Mouse (Mus musculus) telencephalon, adult 2 months (tissue): ENCODE data around the gene Wdr78.

Experiments
- DNase-seq: peaks from one replicate; pipeline ENCODE4 v3.0.0-alpha.2; 2011; ENCODE audit warnings: low read depth, low spot score

Wdr78 gene

DNA sequence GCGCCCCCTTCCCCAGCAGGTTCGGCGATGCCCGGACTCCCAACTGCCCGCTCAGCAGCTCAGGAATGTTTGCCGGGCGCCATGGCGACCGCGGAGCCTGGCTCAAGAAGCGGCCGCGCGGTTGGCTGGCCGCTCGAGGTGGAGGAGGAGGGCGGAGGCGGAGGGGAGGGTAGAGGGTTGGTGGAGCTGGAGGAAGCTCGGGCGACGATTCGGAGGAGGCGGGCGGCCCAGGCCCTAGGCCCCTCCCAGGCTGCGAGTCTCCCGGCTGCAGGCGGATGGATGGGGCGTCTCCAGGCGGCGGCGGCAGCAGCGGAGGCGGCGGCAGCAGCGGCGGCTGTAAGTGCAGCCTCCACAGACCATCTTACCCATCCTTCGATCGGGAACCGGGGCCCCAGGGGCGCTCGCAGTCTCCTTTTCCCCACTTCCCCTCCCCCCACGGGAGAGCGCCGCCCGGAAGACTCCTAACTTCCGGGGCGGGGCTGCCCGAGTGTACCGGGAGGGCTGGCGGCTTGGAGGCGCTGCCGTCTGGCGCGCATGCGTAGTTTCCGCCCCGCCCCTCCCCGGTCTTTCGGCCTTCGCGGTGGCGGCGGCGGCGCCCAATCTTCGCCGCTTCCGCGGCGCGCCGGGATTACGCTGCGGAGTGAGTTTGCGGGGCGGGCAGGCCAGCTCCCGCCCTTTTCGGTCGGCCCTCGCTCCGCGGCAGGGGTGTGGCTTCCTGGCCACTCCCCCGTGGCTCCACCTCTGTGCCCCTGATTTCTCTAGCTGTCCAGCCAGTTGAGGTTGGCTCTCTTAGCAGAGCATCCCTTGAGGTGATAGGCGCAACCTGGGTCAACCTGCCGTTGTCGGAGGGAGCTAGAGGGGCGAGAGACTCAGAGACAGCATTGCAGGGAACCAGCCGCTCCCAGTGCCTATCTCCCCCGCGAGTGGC is at the start of gene Wdr78, which contains the start of gene Mier1:
TSS of gene Wdr78 (minus strand) at position 372 of the 928 bp plus-strand sequence.
TSS of gene Mier1 (plus strand) at position 207 of the 928 bp plus-strand sequence.
- peak; percentile 93 for DNase-seq

DNA sequence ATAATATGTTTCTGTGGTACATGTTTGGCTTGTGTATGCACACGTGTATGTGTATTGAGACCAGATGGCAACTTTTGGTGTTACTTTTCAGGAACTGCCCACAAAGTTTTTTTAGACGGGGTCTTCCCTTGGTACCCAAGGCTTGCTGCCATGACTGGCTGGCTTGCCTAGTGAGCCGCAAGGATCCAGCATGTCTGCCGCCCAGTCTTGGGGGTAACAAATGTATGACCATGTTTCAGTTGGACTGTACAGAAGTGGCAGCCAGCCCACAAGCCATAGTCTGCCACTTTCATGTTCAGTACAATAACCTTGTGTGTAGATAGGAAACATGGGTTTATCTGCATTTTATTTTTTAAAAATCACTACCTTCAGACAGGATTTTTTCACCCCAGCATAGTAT is 44.4 kb upstream of the Wdr78 start:
- DNase-seq = no peak

DNA sequence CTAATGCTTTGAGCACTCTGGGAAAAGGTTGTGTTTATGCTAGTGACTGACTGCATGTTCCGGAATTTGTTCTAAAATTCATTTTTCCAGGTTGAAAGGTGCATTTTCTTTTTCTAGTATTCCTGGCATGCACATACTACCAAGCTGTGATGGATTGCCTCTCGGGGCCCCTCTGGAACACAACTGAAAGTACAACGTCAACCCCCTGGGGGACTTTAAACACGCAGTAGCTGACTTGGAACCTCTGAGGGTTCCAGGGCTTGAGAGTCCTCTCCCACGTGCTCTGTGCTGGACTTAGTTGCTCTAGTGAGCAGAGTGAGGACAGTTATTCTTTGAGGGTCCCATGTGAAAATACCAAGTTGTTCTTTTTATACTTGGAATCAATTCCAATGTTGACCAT is 37.6 kb upstream of the Wdr78 start:
- no peak for DNase-seq

DNA sequence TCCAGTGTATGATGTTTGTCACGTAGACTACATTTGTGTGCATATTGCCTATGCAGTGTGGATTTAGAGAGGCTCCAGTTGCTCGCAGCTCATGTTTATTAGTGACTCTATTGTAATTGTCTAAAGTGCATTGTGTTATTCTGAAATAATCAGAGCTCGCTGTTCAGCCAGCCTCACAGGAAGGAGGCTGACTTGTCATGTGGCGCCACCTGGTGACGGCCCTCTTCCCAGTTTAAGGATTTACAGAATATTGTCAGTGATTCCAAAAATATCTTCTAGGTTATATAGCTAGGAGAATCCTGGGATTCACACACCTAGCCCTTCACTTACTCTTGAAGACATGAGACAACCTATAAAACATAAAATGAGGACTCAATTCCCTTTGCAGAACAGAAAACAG is 32.0 kb upstream of the Wdr78 start:
- DNase-seq = peak; percentile 47

DNA sequence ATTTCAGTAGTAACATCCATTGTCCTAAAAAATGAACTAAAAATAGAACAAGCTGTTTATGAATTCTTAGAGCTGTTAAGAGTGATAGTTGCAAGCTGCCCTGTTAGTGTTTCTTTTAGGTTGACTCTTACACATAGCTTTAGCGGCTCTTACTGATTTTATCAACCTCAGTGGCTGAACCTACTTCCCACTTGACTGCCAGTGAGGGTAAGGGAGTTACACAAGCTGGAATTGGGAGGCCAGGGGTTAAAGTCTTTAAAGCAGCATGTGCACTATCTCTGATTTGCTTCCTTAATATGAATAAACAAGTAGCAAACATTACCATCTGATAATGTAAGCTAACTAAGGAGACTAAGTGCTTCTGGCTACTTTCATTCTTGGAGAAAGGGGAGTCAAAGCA is 22.6 kb upstream of the Wdr78 start:
- no peak for DNase-seq

DNA sequence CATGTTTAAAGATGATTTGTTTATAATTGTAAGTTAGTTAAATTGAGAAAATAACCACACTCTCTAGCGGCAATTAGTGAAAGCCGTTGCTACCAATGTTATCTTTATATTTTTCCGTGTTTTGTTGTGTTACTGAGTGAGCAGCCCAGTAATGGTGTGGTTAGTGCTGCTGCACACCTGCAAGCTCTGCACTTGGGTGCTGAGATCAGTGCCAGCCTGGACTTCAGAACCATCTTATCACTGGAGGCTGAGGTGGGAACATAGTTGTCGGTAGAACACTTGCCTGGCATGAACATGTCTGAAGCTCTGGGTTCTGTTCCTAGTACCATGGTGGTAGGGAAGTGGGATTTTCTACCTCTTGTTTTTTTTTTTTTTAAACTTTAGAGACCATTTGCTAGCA is 12.2 kb upstream of the Wdr78 start:
- no peak for DNase-seq

DNA sequence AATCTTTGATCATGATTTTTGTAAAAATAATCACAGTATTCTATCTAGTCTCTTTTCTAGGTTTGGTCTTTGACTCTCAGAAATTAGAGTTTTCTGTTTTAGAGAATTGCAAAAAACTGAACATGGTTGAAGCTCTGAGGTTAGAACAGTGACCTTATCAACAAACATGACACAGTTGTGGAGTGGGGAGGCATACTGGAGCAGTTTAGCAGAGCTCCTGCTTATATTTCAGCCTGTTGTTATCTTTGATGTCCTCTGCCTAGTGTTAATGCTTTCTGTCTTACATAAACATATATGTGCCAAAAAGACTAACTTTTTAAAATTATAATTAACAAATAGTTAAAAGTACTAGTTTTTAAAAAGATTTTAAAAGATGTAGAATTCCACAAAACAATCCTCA is 9.3 kb upstream of the Wdr78 start:
- DNase-seq = no peak

DNA sequence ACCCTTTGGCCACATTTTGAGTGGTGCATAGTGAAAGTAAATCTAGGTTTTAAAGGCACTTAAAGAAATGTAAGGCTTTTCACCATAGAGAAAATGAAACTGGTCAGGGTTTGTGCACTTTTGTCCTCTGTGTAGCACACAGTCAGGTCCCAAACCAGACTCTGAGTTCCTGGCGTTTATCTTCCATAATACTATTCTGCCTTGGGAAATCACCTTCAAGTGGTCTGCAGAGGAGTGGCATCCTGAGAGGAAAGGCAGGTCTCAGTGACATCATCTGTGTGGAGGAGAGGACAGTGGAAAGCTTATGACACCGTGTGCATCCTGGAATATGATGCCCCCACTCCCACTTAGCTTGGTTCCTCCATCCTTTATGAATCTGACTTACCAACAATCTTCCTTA is 8.7 kb upstream of the Wdr78 start:
- DNase-seq = no peak

DNA sequence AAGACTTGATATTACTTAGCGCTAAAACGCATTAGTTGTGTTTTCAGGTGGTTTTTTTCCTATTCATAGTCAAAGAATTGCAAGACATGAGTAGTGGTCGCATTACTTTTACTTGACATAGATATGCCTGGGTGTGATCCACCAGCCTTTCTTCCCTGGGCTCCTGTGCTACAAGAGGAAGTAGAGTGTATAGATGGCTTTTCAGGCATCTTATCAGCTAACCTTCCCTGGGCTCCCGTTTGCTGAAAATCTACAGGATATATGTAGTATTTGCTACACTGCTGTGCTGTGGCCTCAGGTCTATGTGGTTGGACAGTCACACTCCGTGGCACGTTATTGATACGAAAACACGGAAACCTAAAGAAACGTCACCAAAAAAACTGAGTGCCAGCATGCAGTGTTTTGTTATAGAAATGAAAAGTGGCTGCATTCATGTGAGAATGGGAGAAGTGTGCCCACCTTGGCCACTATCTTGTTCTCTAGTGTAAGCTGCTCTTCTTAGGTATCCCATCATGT is 6.6 kb upstream of the Wdr78 start:
- DNase-seq = no peak

DNA sequence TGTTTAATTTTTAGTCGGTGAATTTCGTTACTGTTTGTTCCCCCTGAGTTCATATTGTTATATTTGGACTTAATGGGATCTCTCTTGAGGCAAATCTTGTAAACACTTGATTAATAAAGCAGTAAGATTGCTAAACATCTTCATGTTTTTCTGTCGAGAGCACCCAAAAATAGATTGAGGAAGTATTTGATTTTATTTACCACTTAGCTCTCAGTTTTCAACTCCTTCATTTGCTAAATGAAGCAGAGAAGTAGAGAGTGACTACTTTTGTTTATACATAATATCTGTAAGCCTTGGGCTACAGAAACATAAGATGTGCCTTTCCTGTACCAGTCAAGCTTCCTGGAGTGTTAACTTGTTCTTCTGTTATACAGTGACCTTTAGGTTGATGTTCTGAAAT is 6.0 kb upstream of the Wdr78 start:
- no peak for DNase-seq

DNA sequence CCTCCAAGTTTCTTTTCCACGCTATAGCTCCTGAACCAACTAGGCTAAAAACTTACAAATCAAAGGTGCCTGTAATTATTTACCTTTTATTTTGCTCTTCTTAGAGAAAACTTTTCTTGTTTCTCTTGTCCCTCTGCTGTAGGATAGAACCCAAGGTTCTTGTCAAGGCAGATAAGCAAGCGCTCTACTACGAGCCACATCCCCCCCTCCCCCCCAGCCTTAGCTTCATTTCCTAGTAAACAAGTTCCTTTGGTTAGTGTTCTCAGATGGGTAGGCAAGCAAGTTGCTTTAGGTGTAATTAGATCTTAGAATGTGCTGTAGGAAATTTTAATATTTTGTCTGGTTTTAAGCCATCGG is 5.7 kb upstream of the Wdr78 start:
- DNase-seq = no peak

DNA sequence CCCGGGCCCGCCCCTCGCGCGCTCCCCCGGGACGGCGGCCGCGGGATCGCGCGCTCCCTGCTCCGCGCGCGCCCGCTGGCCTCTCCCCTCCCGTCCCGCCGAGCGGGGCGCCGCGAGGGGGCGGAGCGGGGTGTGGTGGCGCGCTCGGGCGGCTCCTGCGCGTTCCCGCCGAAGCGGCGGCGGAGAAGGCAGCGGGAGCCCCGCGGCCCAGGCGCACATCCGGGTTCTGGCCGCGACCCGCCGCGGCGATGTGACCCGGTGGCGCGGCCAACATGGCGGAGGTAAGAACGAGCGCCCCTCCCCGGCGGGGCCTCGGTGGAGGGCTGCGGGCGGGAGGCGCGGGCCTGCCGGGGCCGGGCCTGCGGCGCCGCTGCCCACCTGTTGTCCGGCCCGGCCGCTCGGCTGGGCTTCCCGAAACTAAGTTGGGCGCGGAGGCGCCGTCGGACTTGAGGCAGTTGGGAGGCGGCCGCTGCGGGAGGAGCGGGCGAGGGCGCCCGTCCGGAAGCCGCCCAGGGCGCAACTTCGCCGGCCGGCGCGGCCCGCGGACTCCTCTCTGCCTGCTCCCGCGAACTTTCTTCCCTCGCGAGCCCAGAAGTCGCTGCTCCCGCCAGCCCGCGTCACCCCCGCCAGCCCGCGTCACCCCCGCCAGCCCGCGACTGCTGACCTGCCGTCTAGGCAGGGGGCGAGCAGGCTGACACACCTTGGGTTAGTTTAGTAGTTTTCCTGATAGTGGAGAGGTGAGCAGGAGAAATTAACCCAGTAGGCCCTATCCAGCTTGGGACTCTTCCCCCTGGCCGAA is 5.1 kb upstream of the Wdr78 start:
- DNase-seq = no peak

DNA sequence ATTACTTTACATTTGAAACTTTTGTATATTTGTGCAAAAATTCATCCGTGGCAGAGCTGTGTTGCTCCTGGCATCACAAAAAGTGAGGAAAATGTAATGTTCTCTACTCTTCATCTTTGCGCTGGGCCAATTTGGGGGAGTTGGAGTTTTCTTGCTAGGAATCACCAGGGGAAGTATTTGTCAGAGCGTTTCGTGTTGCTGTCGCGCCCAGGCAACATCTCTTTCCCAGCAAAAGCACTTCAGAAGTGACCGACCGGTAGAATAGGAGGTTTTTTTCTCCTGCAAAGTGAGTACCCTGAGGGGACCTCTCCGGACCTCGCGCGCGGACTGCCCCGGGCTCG is 4.5 kb upstream of the Wdr78 start:
- no peak for DNase-seq

DNA sequence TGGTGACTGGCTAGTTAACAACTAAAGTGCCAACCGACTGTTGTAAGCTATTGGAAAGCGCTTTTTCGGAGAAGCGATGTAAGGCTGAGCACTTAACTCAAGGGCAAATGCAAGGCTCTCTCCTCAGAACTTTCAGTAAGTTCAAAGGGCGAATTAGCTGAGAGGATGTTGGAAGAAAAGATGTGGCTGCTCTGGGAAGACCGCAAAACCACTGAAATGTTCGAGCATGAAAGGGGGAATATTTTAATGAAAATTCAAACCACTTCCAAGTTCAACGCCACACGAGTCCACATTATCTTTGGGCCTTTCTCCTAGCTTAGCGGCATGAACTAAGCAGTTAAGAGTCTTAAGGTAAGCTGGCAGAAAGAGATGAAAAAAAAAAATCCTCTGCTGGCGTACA is 953 bp downstream of the Wdr78 start:
- DNase-seq = no peak

DNA sequence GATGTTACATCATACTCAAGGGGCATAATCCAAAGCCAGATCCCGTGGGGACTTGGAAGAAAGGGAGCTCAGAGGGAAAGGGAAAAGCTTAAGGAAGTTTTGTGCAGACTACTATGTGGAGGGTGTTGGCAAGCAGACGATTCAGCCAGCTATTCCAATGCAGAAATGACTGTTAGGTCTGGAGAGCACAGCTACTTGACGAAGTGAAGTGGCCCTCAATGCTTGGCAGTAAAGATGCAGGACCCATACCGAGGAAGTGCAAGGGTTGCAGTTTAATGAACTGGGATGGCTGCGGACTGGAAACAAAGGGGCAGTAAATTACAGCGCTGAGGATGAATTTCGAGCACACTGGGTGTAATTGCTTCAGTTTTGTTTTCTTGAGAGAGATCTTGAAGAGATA is 1.7 kb downstream of the Wdr78 start:
- no peak for DNase-seq

DNA sequence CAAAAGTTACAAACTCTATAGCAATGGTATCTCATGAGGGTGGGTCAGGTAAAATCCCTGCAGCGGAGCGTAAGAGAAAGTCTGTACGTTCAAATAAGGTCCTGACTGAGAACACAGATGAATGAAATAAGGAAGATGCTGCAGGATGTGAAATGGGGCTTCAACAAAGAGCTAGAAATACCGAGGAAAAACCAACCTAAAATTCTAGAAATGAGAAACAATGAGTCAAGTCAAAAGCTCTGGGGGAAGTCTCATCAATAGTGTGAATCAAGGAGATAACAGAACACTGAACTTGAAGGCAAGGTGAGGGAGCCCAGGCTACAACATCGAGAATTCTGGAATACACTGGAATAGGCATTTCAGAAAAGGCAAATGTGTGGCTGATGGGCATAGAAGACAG is 15.8 kb downstream of the Wdr78 start:
- DNase-seq = no peak

DNA sequence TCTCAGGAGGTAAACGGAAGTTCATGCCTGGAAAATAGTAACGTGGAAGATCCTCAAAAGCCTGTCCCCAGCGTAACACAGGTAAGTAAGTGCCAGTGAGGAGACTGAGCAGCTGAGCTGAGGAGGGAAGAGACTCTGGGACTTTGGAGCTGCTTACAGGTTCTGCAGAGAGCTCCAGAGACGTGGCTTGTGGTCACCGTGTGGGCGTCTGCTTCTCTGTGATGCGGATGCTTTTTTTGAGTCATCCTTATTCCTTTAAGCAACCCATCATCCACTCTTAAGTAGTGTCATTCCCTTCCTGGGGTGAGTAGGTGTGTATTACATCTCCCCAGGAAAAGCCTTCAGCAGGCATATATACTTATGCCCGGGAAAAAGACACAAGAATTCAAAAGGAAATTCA is 18.4 kb downstream of the Wdr78 start:
- no peak for DNase-seq

DNA sequence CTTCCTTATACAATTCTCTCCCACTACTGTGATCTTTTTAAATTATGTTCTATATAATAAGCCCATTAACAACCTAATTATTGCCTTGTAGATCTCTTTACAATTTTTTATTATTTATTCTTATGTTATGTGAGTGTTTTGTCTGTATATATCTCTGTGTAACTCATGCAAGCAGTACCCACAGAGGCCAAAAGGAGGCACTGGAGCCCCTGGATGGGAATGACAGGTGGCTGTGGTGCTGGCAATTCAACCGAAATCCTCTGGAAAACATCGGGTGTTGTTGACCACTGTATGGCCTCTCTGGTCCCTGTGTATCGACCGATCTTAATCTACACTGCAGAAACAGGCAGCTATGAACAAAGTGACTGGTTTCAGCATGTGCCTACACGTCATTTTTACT is 29.1 kb downstream of the Wdr78 start:
- no peak for DNase-seq

DNA sequence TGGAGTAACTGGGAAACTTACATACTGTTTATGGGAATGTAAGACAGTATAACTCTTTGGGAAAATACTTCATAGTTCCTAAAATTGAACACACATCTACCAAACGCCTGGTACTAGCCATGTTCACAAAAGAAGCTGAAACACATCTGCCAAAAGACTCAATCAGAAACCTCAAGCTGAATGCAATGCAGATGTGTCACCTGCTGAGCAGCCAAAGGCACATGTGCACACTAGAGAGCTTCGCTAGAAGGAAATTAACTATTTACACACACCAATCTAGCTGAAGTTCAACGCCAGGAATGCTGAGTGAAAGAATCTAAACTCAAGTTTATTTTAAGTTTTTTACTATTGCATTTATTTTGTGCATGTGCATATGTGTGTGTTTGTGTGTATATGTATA is 43.7 kb downstream of the Wdr78 start:
- no peak for DNase-seq

DNA sequence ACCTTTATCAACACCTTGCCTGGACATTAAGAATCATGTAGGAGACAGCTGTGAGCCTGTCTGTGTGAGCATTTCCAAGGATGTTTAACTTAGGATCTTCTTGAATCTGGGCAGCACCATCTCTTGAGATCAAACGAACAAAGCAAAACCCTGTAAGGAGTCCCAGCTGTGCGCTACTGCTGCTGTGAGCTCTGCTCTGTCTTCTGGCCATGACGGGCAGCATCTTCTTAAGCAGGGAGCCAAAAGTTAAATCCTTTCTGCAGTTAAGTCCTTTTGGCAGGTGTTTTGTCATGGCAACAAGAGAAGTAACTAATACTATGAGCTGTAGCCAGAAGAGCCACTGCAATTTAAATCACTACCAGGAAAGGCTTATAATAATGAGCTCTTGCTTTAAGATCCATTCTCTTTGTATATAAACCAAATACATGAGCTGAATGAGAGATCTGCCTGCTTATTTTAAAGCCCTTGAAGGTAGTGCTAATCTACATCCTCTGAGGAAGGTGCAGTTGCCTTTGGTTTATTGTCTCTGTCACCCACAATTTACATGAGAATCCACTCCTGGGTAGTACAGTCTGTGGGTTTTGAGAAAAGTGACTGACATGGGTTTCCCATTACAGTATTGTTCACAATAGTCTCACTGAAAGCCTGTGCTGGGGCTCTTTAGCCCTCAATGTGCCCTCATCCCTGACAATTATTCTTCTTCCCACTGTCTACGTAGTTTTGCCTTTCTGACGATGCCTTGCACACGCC is 46.3 kb downstream of the Wdr78 start:
- no peak for DNase-seq

DNA sequence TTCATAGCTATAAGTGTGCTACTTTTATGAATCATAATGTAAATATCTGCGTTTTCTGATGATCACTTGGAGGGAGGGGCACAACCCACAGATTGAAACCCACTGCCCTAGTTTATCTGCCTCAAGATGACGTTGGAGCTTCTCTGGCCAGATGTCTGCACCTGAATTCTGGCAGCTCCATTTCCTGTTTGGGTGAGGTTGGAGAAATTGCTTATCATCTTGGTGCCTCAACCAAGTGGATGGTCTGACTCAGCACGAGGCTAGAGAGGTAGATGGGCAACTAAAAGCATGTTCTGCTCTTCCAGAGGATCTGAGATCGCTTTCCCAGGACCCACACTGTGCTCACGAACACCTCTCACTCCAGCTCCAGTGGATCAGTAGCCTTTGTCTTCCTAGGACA is 49.4 kb downstream of the Wdr78 start:
- no peak for DNase-seq

DNA sequence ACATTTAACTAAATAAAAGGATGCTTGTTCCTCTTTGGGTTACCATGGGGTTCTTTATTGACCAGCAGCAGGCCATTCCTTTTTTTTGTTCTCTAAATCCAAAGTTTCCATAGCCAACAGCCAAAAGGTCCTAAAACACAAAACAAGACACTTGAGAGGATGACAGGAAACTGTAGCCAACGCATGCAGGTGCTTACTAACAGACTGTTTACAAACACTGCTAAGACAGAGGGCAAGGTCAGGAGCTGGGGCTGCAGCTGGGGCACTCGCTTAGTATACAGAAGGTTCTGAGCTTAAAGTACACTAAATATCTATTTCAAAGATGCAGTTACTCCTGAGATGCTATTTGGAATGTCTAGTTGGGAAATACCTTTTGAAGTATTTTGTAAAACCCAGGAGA is 49.9 kb downstream of the Wdr78 start:
- no peak for DNase-seq
